Mouse (Mus musculus): ENCODE measurements around the gene Olfr1176. TPM values are rescaled to one million over a fixed set of nuclear protein-coding genes. Genes with fewer than 3 reads are reported as not detected.

The Olfr1176 gene
- not detected in 2 replicates for polyA plus RNA-seq (2015; fragmentation: Nextera tagmentation; extraction: Ambion mirVana)

GRCm38 (mm10) chr2:88336421-88336820 is at the start of gene Olfr1176:
Gene Olfr1176, plus strand, starts transcription at chr2:88336721.
- Histone ChIP-seq H3K27ac (replicated peaks) (no peak within 1 kb of the TSS), H3K4me1 (replicated peaks) (no peaks in the 10 kb centered on the region), H3K36me3 (no peaks in the 10 kb centered on the region), H3K27me3 (no peaks in the 10 kb centered on the region), H3K4me3 (no peak within 1 kb of the TSS), H3K4me2 (no peak within 1 kb of the TSS), H3K9me3 (no peaks in the 10 kb centered on the region), H3K9ac (no peak within 1 kb of the TSS)
- no peak for ATAC-seq (ENCODE audit: low read depth)
- 65% methylated on average over 1 of the region's 1 CpGs for WGBS

GRCm38 (mm10) chr2:88315035-88315434 is 21.5 kb upstream of the Olfr1176 start, which contains the start of gene Olfr1174-ps:
Gene Olfr1174-ps, minus strand, starts transcription at chr2:88315135.
- Histone ChIP-seq H3K9me3 (no peaks in the 10 kb centered on the region), H3K27ac (replicated peaks) (no peak within 1 kb of the TSS), H3K4me1 (replicated peaks) (no peaks in the 10 kb centered on the region), H3K4me2 (no peak within 1 kb of the TSS), H3K27me3 (no peaks in the 10 kb centered on the region), H3K36me3 (no peaks in the 10 kb centered on the region), H3K4me3 (no peak within 1 kb of the TSS), H3K9ac (no peak within 1 kb of the TSS)
- WGBS, result 90% methylated on average over 4 of the region's 4 CpGs
- no peak for ATAC-seq (ENCODE audit: low read depth)

DNA sequence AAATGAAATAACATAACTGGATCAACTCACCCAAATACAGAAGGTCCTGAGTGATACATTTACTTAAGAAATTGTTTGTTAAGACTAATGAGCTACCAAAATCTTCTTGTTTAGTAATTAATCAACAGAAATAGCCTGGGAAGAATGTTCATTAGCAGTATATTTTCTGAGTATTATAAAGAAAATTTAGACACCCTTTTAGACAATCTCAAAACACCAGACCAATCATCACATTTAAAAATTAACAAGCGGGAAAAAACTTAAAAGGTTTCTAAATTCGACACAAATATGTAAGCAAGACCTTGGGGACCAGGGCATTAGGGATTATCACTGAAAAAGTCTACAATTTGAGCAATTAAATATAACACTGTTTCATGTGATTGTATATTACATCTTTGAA is 9.4 kb upstream of the Olfr1176 start, which contains the start of gene Olfr1175-ps:
Olfr1175-ps (minus strand) TSS at position 101 of the 400 bp plus-strand sequence.
- 84% methylated on average over 2 of the region's 2 CpGs for WGBS
- Histone ChIP-seq H3K9ac (no peak within 1 kb of the TSS), H3K27me3 (no peaks in the 10 kb centered on the region), H3K4me1 (replicated peaks) (no peaks in the 10 kb centered on the region), H3K4me2 (no peak within 1 kb of the TSS), H3K9me3 (no peaks in the 10 kb centered on the region), H3K27ac (replicated peaks) (no peak within 1 kb of the TSS), H3K4me3 (no peak within 1 kb of the TSS), H3K36me3 (no peaks in the 10 kb centered on the region)
- no peak for ATAC-seq (ENCODE audit: low read depth)

- no peak within 1 kb of the TSS for H3K4me3 ChIP-seq
- no peak within 1 kb of the TSS for H3K4me2 ChIP-seq
- no peak within 1 kb of the TSS for H3K27ac ChIP-seq (replicated peaks)
- WGBS, result 73% methylated on average over 1 of the region's 1 CpGs
- H3K9me3 ChIP-seq, result no peaks in the 10 kb centered on the region
- no peak within 1 kb of the TSS for H3K9ac ChIP-seq
- no peak for ATAC-seq (ENCODE audit: low read depth)
- no peaks in the 10 kb centered on the region for H3K4me1 ChIP-seq (replicated peaks)
- H3K27me3 ChIP-seq, result no peaks in the 10 kb centered on the region
- H3K36me3 ChIP-seq, result no peaks in the 10 kb centered on the region
Measured at GRCm38 (mm10) chr2:88346392-88346791, 9.9 kb downstream of the Olfr1176 start, which contains the start of gene Olfr1177-ps. Gene Olfr1177-ps, minus strand, starts transcription at chr2:88346492.

- H3K9ac ChIP-seq, result no peak overlapping the region
- 6% methylated on average over 2 of the region's 2 CpGs for WGBS
- no peaks in the 10 kb centered on the region for H3K4me1 ChIP-seq (replicated peaks)
- H3K27me3 ChIP-seq, result no peaks in the 10 kb centered on the region
- no peak for ATAC-seq (ENCODE audit: low read depth)
- no peaks in the 10 kb centered on the region for H3K9me3 ChIP-seq
- H3K4me3 ChIP-seq, result no peak overlapping the region
- no peak overlapping the region for H3K27ac ChIP-seq (replicated peaks)
- no peak overlapping the region for H3K4me2 ChIP-seq
- no peaks in the 10 kb centered on the region for H3K36me3 ChIP-seq
Measured at GRCm38 (mm10) chr2:88356304-88356703, 19.8 kb downstream of the Olfr1176 start.

GRCm38 (mm10) chr2:88386762-88387161 is 50.2 kb downstream of the Olfr1176 start, which contains the start of gene Olfr1178:
Gene Olfr1178, plus strand, starts transcription at chr2:88387062.
- Histone ChIP-seq H3K4me1 (replicated peaks) (no peaks in the 10 kb centered on the region), H3K4me3 (no peak within 1 kb of the TSS), H3K27ac (replicated peaks) (no peak within 1 kb of the TSS), H3K36me3 (no peaks in the 10 kb centered on the region), H3K9me3 (no peaks in the 10 kb centered on the region), H3K27me3 (no peaks in the 10 kb centered on the region), H3K9ac (no peak within 1 kb of the TSS), H3K4me2 (no peak within 1 kb of the TSS)
- WGBS, result 81% methylated on average over 1 of the region's 1 CpGs
- ATAC-seq (ENCODE audit: low read depth), result no peak

Other genes with a start within 250 kb of the Olfr1176 start
- not detected in 2 replicates for gene Olfr1164, start 242.8 kb upstream of the Olfr1176 start, polyA plus RNA-seq (2015; fragmentation: Nextera tagmentation; extraction: Ambion mirVana)
- gene Olfr1166, start 208.4 kb upstream of the Olfr1176 start, polyA plus RNA-seq (2015; fragmentation: Nextera tagmentation; extraction: Ambion mirVana), result not detected in 2 replicates
- gene Olfr1167, start 181.5 kb upstream of the Olfr1176 start, polyA plus RNA-seq (2015; fragmentation: Nextera tagmentation; extraction: Ambion mirVana), result not detected in 2 replicates
- gene Olfr1168, start 154.8 kb upstream of the Olfr1176 start, polyA plus RNA-seq (2015; fragmentation: Nextera tagmentation; extraction: Ambion mirVana), result not detected in 2 replicates
- not detected in 2 replicates for gene Olfr1170, start 108.4 kb upstream of the Olfr1176 start, polyA plus RNA-seq (2015; fragmentation: Nextera tagmentation; extraction: Ambion mirVana)
- not detected in 2 replicates for gene Olfr1173, start 56.8 kb upstream of the Olfr1176 start, polyA plus RNA-seq (2015; fragmentation: Nextera tagmentation; extraction: Ambion mirVana)
- gene Olfr1174-ps, start 21.6 kb upstream of the Olfr1176 start, polyA plus RNA-seq (2015; fragmentation: Nextera tagmentation; extraction: Ambion mirVana), result not detected in 2 replicates
- gene Olfr1175-ps, start 9.5 kb upstream of the Olfr1176 start, polyA plus RNA-seq (2015; fragmentation: Nextera tagmentation; extraction: Ambion mirVana), result not detected in 2 replicates
- not detected in 2 replicates for gene Olfr1177-ps, start 9.8 kb downstream of the Olfr1176 start, polyA plus RNA-seq (2015; fragmentation: Nextera tagmentation; extraction: Ambion mirVana)
- gene Olfr1178, start 50.3 kb downstream of the Olfr1176 start, polyA plus RNA-seq (2015; fragmentation: Nextera tagmentation; extraction: Ambion mirVana), result not detected in 2 replicates
- gene Olfr1179, start 69.7 kb downstream of the Olfr1176 start, polyA plus RNA-seq (2015; fragmentation: Nextera tagmentation; extraction: Ambion mirVana), result not detected in 2 replicates
- not detected in 2 replicates for gene Olfr1180, start 82.4 kb downstream of the Olfr1176 start, polyA plus RNA-seq (2015; fragmentation: Nextera tagmentation; extraction: Ambion mirVana)
- gene Olfr1181, start 89.5 kb downstream of the Olfr1176 start, polyA plus RNA-seq (2015; fragmentation: Nextera tagmentation; extraction: Ambion mirVana), result not detected in 2 replicates
- not detected in 2 replicates for gene Gm13757, start 112.4 kb downstream of the Olfr1176 start, polyA plus RNA-seq (2015; fragmentation: Nextera tagmentation; extraction: Ambion mirVana)
- gene Olfr1183, start 118.1 kb downstream of the Olfr1176 start, polyA plus RNA-seq (2015; fragmentation: Nextera tagmentation; extraction: Ambion mirVana), result not detected in 2 replicates
- not detected in 2 replicates for gene Olfr1184, start 146.9 kb downstream of the Olfr1176 start, polyA plus RNA-seq (2015; fragmentation: Nextera tagmentation; extraction: Ambion mirVana)
- gene Olfr1185-ps1, start 156.6 kb downstream of the Olfr1176 start, polyA plus RNA-seq (2015; fragmentation: Nextera tagmentation; extraction: Ambion mirVana), result not detected in 2 replicates
- not detected in 2 replicates for gene Olfr1186, start 181.8 kb downstream of the Olfr1176 start, polyA plus RNA-seq (2015; fragmentation: Nextera tagmentation; extraction: Ambion mirVana)
- gene Olfr1188, start 220.2 kb downstream of the Olfr1176 start, polyA plus RNA-seq (2015; fragmentation: Nextera tagmentation; extraction: Ambion mirVana), result not detected in 2 replicates
- gene Olfr1189, start 249.7 kb downstream of the Olfr1176 start, polyA plus RNA-seq (2015; fragmentation: Nextera tagmentation; extraction: Ambion mirVana), result not detected in 2 replicates

Data from neural tube, embryonic 13.5 days (tissue).